Mouse (Mus musculus) c-Kit-positive CD71-positive TER-119-negative erythroid progenitor cells, embryonic 14.5 days (primary cell): Measurements from ENCODE around the gene Tcf7l2.

ENCODE experiments used
- DNase-seq: peaks from one replicate; pipeline ENCODE4 v3.0.0-alpha.2; 2013; ENCODE audit warnings: low read depth

The Tcf7l2 gene

DNA sequence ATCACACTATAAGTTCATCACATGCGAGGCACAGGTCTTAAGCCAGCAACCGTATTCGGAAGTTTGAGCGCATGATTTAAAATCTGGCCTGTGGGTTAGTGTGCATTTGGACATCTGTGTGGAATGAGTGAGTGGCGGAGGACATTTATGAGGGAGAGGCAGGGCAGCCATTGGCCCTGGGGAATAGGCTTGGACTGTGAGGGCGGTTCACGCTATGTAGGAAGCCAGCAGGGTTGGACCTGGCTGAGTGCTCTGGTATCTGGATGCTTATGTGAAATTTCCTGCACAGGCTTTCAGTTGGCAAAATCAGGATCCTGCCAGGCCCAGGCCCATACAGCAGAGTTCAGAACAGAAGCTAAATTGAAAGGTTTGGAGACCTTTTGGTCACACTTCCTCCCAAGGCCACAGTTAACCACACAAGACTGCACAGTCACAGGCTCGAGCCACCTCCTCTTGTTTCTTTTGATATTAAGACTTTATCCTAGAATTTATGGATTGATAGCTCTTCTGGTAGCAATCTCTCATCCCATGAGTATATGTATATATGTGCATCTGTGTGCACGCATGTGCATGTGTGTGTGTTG lies 89.4 kb downstream of the Tcf7l2 start:
- no peak for DNase-seq

DNA sequence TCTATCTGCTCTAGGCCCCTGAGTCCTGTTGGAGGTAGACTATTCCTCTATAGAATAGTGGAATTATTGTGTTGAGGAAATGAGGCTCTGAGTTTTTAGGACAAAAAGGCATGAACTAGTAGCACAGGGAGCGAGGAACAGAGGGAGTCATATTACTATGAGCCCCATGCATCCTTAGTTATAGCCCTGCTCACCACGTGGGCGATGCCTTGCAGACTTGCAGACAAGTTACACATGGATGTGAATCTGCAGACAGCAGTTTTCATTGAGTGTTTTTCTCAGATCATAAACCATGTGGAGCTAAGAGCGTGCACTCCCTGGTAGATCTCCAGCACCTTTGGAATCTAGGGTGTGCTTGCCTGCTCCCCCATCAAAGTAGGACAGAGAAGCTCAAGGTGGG lies 90.5 kb downstream of the Tcf7l2 start:
- DNase-seq: no peak

GRCm38 (mm10) chr19:55833807-55834385 lies 92.3 kb downstream of the Tcf7l2 start:
- DNase-seq: no peak

- no peak for DNase-seq
These were observed 95.5 kb downstream of the Tcf7l2 start for GRCm38 (mm10) chr19:55836930-55837687.

- DNase-seq: no peak
These were observed 96.3 kb downstream of the Tcf7l2 start for GRCm38 (mm10) chr19:55837924-55838323.

DNA sequence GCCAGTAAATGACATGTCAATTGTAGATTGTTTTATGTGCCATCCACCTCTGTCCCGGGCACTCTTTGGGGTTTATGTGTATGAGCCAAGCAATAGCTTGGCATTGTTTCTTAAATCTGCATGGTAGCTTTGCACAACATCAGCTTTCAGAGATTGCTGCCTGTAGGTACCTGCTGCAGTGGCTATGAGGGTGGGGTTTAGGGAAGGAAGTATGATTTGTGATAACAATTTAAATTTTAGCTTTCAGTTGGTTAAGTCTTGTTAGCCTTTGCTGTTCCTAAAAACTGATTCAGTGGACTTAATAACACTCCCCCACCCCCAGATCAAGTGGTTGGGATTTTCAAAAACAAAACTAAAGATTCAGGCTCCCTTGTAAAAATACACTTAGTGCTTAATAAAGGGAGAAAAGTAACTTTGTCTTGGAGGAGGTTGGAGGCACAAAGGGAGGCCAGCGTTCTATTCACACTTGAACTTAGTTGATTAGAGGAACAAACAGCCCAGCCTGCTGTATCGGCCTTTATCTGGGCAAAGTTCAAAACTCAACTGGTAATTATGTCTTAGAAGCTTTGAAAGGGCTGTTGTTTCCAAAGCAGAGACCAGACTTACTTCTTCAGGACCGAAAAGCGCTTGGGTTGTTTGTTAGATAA lies 96.9 kb downstream of the Tcf7l2 start:
- no peak for DNase-seq

DNA sequence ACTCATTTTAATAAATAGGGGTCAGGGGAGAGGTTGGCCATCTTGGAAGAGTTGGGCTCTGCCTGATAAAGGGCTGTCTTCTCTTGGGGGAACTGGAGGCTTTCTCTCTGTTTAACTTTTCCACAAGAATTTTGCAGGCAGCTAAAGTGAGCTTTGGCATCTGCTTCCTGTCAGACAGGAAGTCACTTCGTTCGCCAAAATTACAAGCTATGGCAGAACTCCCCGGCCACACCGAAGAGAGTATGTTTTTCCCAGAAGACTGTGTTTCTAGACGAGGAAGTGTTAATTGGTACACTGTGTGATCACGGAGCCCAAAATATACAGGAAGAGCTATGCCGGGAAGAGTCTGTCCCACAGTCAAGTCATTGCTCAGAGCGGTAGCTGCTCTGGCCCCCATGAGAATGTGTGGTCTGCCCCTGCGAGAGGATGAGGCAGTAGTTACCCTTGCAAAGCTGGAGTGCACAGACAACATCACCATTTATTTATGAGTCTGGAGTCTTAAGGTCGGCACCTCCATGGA lies 97.5 kb downstream of the Tcf7l2 start:
- DNase-seq: no peak

GRCm38 (mm10) chr19:55840499-55841121 lies 99.0 kb downstream of the Tcf7l2 start:
- DNase-seq: no peak

DNA sequence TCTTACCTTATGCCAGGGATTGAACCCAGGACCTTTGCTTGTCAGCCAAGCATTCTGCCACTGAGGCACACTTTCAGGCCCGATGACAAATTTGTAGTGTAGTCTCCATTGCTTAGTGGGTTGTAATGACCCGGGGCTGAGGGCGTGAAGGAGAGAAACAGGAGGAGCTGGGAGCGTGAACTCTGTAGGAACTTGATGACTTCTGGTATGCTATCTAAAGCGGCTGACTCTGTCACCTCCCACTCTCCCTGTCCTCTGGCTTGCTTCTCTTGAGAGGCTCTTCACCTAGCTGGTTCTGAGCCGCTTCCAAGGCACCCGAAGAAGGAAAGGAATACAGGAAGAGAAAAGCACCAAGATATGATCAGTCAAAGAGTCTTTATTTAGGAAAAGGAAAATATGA lies 100.4 kb downstream of the Tcf7l2 start:
- no peak for DNase-seq

- DNase-seq: no peak
These were observed 101.7 kb downstream of the Tcf7l2 start for GRCm38 (mm10) chr19:55843111-55843887.

- DNase-seq: no peak
These were observed 104.1 kb downstream of the Tcf7l2 start for GRCm38 (mm10) chr19:55845702-55846101.

DNA sequence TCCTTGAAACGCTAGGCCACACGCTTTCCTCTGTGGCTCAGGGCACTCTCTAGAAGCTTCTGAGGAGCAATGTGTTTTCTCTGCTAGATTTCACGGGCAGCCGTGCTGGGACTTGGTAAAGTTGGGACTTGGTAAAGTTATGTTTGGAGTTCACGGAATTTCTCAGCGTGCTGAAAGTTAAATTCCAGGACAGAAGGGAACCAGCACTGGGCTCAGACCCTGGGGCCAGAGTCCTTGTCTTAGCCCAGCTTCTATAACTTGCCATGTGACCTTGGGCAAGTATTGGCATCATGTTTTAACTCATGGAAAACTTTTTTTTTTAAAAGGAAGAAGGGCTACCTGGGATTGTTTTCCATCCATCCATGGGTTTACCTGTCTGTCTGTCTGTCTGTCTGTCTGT lies 104.6 kb downstream of the Tcf7l2 start:
- DNase-seq: no peak

DNA sequence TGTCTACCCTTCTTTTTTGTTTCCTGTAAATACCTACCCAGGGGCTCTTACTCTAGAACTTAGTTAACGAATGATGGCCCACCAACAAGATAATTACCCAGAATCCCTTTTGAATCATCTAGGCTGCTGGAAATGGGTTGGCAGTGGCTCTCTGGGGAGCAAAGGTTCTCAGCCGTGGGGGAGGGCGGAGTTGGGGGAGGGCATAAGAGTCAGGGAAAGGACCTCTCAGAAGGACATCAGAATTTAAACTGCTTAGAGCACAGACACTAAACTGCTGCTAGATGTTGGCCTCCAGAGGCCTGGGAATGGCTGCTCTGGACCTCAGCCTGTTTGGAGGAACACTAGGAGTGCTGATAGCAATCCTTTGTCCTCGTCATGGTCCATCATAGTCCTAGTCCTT lies 105.4 kb downstream of the Tcf7l2 start:
- DNase-seq: no peak

DNA sequence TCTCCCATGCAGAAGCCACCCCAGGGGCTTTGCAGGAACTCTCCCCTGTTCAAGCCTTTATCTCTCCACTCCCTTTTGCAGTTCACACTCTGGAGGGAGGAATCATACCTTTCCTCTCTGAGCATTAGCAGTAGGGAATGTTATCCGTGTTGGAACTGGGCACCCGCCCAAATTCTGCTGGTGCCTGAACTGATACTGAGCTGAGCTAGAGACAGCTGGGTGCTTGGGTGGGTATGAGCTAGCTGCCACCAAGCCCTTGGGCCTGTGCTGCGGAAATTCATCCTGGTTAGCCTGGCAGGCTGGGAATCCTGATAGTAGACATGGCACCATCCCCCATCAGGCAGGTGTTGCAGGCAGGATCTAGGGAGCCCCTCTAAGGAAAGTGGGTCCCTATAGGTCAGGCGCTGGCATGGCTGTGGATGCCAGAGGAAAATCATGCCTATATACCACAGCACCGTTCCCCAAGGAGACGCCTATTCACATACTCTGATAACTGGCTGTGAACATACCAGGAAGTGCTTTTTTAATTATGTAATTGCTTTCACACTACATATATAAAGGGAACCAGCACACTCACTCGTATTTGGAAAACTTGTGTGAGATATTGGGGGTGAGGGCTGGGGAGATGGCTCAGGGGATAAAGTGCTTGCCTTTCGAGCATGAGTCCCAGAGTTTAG lies 108.9 kb downstream of the Tcf7l2 start:
- no peak for DNase-seq

DNA sequence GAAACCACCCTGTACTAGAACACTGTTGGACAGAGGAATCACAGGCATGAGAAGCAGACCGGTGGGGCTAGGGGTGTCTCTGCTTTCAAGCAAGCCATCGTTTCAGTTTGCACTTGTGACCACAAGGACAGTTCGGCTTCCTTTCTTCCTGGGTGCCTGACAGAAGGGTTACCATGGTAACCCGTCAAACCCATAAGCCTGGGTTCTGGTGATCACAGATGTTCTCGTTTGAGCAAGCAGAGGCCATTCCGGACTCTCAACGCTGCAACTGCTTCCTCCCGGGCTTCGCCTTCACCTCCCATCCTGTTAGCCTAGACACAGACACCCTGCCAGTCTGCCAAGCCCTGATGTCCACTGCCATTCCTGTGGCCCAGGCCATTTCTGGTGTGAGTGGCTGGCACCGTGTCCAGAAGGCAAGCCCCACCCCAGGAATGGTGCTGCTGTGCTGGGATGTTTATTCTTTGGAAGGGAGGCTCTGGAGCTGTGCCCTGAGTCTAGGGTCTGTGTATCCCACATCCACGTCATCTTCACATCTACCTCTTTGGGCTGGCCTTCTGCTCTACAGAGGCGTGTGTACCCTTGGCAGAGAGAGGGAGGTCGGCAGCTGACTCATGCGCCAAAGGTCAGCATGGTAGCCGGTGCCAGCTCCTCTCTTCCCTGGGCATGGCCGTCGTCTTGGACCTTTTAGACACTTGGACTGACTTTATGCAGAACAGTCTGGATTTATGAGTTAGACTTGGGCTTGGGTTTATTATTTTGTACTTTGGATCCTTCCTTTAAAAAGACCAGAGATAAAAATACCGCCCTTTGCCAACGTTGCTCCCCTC lies 110.1 kb downstream of the Tcf7l2 start:
- DNase-seq: no peak

- DNase-seq: no peak
These were observed 112.8 kb downstream of the Tcf7l2 start for GRCm38 (mm10) chr19:55854389-55854788.

- DNase-seq: no peak
These were observed 114.0 kb downstream of the Tcf7l2 start for GRCm38 (mm10) chr19:55855571-55855970.

DNA sequence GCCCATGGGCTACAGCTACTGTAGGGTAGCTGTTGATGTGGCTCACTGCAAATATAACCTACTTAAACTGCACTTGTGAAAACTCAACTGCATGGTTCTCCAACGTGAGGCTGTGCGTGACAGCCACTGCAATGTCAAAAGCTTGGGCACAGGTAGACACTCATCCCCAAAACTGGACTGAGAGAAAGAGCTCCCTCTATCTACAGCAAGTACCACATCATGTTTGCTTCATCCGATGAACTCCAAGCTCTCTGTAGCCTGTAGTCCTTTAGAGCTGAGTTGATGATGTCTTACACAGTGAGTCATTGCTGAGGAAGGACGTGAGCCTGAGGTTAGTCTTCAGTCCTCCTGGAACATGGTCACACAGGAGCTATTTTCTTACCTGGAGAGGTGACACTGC lies 115.7 kb downstream of the Tcf7l2 start:
- DNase-seq: no peak

- peak; percentile 27 for DNase-seq
These were observed 118.6 kb downstream of the Tcf7l2 start for GRCm38 (mm10) chr19:55860009-55860743.
